Mouse (Mus musculus) MEL (cell line): Measurements from ENCODE around the gene Vmn2r89. TPM values are rescaled to one million over a fixed set of nuclear protein-coding genes. Genes with fewer than 3 reads are reported as not detected.

Source experiments
- DNase-seq: peaks from one replicate; pipeline ENCODE4 v3.0.0; 2011; ENCODE audit warnings: low read depth, low spot score
- H3K27ac ChIP-seq: 2 replicates; pipeline ENCODE4 v1.5.1; 2012; ENCODE audit warnings: low read depth, mild to moderate bottlenecking, control low read depth, low read length, moderate library complexity; ENCODE audit not compliant: control insufficient read depth
- H3K27me3 ChIP-seq, 2 experiments: fragments of 150-350 bp in 1 of 2; sonication (generic) in 1 of 2; 2 replicates each; pipeline ENCODE4 v1.6.1; 2012; ENCODE audit warnings: low read length in 2 of 2, mild to moderate bottlenecking in 2 of 2, improper control_type of control experiment in 1 of 2, moderate library complexity in 1 of 2; ENCODE audit not compliant: insufficient read depth in 2 of 2, control insufficient read depth in 1 of 2
- H3K36me3 ChIP-seq, 2 experiments: 2 replicates each; pipeline ENCODE4 v1.6.1; 2012 to 2014; ENCODE audit warnings: low read length in 2 of 2, improper control_type of control experiment in 1 of 2, inconsistent platforms in 1 of 2, mild to moderate bottlenecking in 1 of 2; ENCODE audit not compliant: insufficient read depth in 2 of 2, control insufficient read depth in 1 of 2
- H3K4me1 ChIP-seq, 2 experiments: fragments of 150-350 bp in 1 of 2; sonication (generic) in 1 of 2; 2 replicates each; pipeline ENCODE4 v1.6.1; 2012; ENCODE audit warnings: low read length in 2 of 2, improper control_type of control experiment in 1 of 2, mild to moderate bottlenecking in 1 of 2; ENCODE audit not compliant: insufficient read depth in 2 of 2, control insufficient read depth in 1 of 2
- H3K4me3 ChIP-seq, 2 experiments: fragments of 150-350 bp in 1 of 2; sonication (generic) in 1 of 2; 2 replicates each; pipeline ENCODE4 v1.5.1; 2012; ENCODE audit warnings: low read depth in 2 of 2, low read length in 2 of 2, mild to moderate bottlenecking in 2 of 2, moderate library complexity in 2 of 2, control low read depth in 1 of 2, improper control_type of control experiment in 1 of 2; ENCODE audit not compliant: control insufficient read depth in 1 of 2, insufficient read depth in 1 of 2
- H3K79me2 ChIP-seq: 2 replicates; pipeline ENCODE4 v1.6.1; 2012; ENCODE audit warnings: mild to moderate bottlenecking, low read length, moderate library complexity; ENCODE audit not compliant: control insufficient read depth, poor library complexity, insufficient read depth
- H3K9ac ChIP-seq: 2 replicates; pipeline ENCODE4 v1.6.1; 2012; ENCODE audit warnings: low read depth, mild to moderate bottlenecking, control low read depth, low read length, moderate library complexity; ENCODE audit not compliant: control insufficient read depth, poor library complexity, severe bottlenecking
- H3K9me3 ChIP-seq: fragments of 150-350 bp; sonication (generic); replicated peaks from 2 replicates; pipeline ENCODE4 v1.6.1; 2012; ENCODE audit warnings: mild to moderate bottlenecking, low read length, improper control_type of control experiment, moderate library complexity; ENCODE audit not compliant: insufficient read depth
- CHD2 ChIP-seq: IDR thresholded peaks from 2 replicates; pipeline ENCODE4 v1.6.1; 2011; ENCODE audit warnings: low read length, improper control_type of control experiment
- CTCF ChIP-seq, 3 experiments: IDR thresholded peaks in 2 of 3; conservative IDR thresholded peaks in 1 of 3; 2 replicates each; pipeline ENCODE4 v1.5.1; 2011 to 2012; ENCODE audit warnings: low read length in 3 of 3, low read depth in 2 of 3, mild to moderate bottlenecking in 2 of 3, improper control_type of control experiment in 1 of 3, inconsistent platforms in 1 of 3, mixed read lengths in 1 of 3, moderate library complexity in 1 of 3; ENCODE audit not compliant: control insufficient read depth in 1 of 3, insufficient read depth in 1 of 3, poor library complexity in 1 of 3, severe bottlenecking in 1 of 3
- E2F4 ChIP-seq: IDR thresholded peaks from 2 replicates; pipeline ENCODE4 v1.6.1; 2011; ENCODE audit warnings: low read depth, low read length, improper control_type of control experiment, borderline replicate concordance
- HCFC1 ChIP-seq: IDR thresholded peaks from 2 replicates; pipeline ENCODE4 v1.6.1; 2012; ENCODE audit warnings: low read depth, mild to moderate bottlenecking, inconsistent platforms, low read length, improper control_type of control experiment, moderate library complexity
- JUND ChIP-seq: IDR thresholded peaks from 2 replicates; pipeline ENCODE4 v1.6.1; 2011; ENCODE audit warnings: low read depth, mild to moderate bottlenecking, improper control_type of control experiment, low read length
- KAT2A ChIP-seq: conservative IDR thresholded peaks from 2 replicates; pipeline ENCODE4 v1.6.1; 2012; ENCODE audit warnings: low read depth, low read length, improper control_type of control experiment, inconsistent platforms
- MAZ ChIP-seq: IDR thresholded peaks from 2 replicates; pipeline ENCODE4 v1.6.1; 2012; ENCODE audit warnings: low read depth, mild to moderate bottlenecking, inconsistent platforms, low read length, improper control_type of control experiment
- MXI1 ChIP-seq: IDR thresholded peaks from 2 replicates; pipeline ENCODE4 v1.6.1; 2011; ENCODE audit warnings: mild to moderate bottlenecking, low read depth, low read length, improper control_type of control experiment
- NELFE ChIP-seq: IDR thresholded peaks from 2 replicates; pipeline ENCODE4 v1.6.1; 2011; ENCODE audit warnings: low read depth, low read length, improper control_type of control experiment
- POLR2AphosphoS5 ChIP-seq: IDR thresholded peaks from 2 replicates; pipeline ENCODE4 v1.6.1; 2012; ENCODE audit warnings: low read depth, borderline replicate concordance, mild to moderate bottlenecking, inconsistent platforms, low read length, moderate library complexity, mixed read lengths
- RCOR1 ChIP-seq: IDR thresholded peaks from 2 replicates; pipeline ENCODE4 v1.6.1; 2012; ENCODE audit warnings: low read depth, mild to moderate bottlenecking, inconsistent platforms, low read length, improper control_type of control experiment
- SIN3A ChIP-seq: IDR thresholded peaks from 2 replicates; pipeline ENCODE4 v1.6.1; 2012; ENCODE audit warnings: low read length, improper control_type of control experiment, inconsistent platforms
- SMC3 ChIP-seq: IDR thresholded peaks from 2 replicates; pipeline ENCODE4 v1.6.1; 2011; ENCODE audit warnings: low read depth, low read length, improper control_type of control experiment
- TBP ChIP-seq: IDR thresholded peaks from 2 replicates; pipeline ENCODE4 v1.8.0; 2011; ENCODE audit warnings: low read depth, low read length, improper control_type of control experiment
- UBTF ChIP-seq: IDR thresholded peaks from 2 replicates; pipeline ENCODE4 v1.6.1; 2012; ENCODE audit warnings: low read depth, mild to moderate bottlenecking, inconsistent platforms, low read length, improper control_type of control experiment, moderate library complexity, borderline replicate concordance; ENCODE audit not compliant: insufficient read depth
- USF2 ChIP-seq, 2 experiments: IDR thresholded peaks; 2 replicates each; pipeline ENCODE4 v1.6.1; 2011 to 2012; ENCODE audit warnings: improper control_type of control experiment in 2 of 2, low read length in 2 of 2, borderline replicate concordance in 1 of 2, inconsistent platforms in 1 of 2, low read depth in 1 of 2, mild to moderate bottlenecking in 1 of 2; ENCODE audit not compliant: insufficient read depth in 1 of 2
- ZMIZ1 ChIP-seq: IDR thresholded peaks from 2 replicates; pipeline ENCODE4 v1.6.1; 2012; ENCODE audit warnings: low read depth, mild to moderate bottlenecking, inconsistent platforms, low read length, improper control_type of control experiment, moderate library complexity
- polyA plus RNA-seq, 2 experiments: library from polyadenylated mRNA; stranded (reverse) in 1 of 2; unstranded in 1 of 2; fragments of >175 nt in 1 of 2; fragments of >200 nt in 1 of 2; gene quantifications; 2 replicates each; pipeline versions ENCODE4 v1.2.1 to v1.2.4; 2012; ENCODE audit warnings: low replicate concordance in 2 of 2, low read depth in 1 of 2; ENCODE audit not compliant: insufficient read length in 2 of 2, insufficient read depth in 1 of 2, missing spikeins in 1 of 2
- total RNA-seq: library from RNA; depleted of rRNA; stranded (reverse); fragments of 300-350 nt; gene quantifications from 2 replicates; pipeline ENCODE4 v1.2.3, GENCODE M21; 2012

Gene Vmn2r89
- total and polyA plus RNA-seq, 3 experiments: not detected

- Histone ChIP-seq H3K79me2 (no peaks in the 10 kb centered on the region), H3K27ac (no peak overlapping the region), H3K9ac (no peak overlapping the region), H3K4me1 (no peaks in the 10 kb centered on the region), H3K27me3 (no peaks in the 10 kb centered on the region), H3K4me3 (no peak overlapping the region), H3K36me3 (no peaks in the 10 kb centered on the region), H3K9me3 (no peaks in the 10 kb centered on the region)
- no peak for DNase-seq
- TF ChIP-seq ZMIZ1 (no peak), MXI1 (no peak), KAT2A (no peak), CHD2 (no peak), RCOR1 (no peak), USF2 (IDR thresholded peaks at IDR 0.05; ENCODE audit: borderline replicate concordance in 1 of 2, insufficient read depth in 1 of 2, low read depth in 1 of 2, low read length in 2 of 2) (no peak), POLR2AphosphoS5 (no peak), NELFE (no peak), CTCF (IDR thresholded peaks at IDR 0.05 in 2 of 3, conservative IDR thresholded peaks at IDR 0.05 in 1 of 3; ENCODE audit: control insufficient read depth in 1 of 3, insufficient read depth in 1 of 3, low read depth in 2 of 3, low read length in 3 of 3, poor library complexity in 1 of 3, severe bottlenecking in 1 of 3) (no peak), SIN3A (no peak), TBP (no peak)
- TF ChIP-seq, all 39 proteins: peak for 0
Observed at GRCm38 (mm10) chr14:51434546-51434945, 17.1 kb upstream of the Vmn2r89 start.

DNA sequence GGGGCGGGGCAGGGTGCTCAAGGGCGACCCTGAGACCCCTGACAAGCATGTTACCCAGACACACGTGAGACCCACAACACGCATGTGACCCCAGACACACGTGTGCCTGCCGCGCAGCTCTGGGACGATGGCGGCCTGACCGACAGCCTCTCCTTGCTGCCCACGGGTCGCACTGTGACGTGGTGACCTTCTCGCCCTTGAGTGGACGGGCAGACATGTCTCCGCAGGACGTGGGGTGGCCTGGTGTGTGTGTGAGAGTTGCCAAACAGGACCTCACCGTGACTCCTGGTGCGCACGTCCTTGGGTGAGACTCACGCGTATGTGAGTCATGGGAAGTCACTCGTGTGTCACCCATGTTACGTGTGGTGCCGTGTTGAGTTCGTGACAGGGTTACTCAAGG lies 16.6 kb upstream of the Vmn2r89 start:
- Histone ChIP-seq H3K4me3 (no peak overlapping the region), H3K36me3 (no peaks in the 10 kb centered on the region), H3K27me3 (no peaks in the 10 kb centered on the region), H3K4me1 (no peaks in the 10 kb centered on the region), H3K27ac (no peak overlapping the region), H3K9me3 (no peaks in the 10 kb centered on the region), H3K9ac (no peak overlapping the region), H3K79me2 (no peaks in the 10 kb centered on the region)
- TF ChIP-seq SMC3 (no peak), HCFC1 (no peak), MAZ (no peak), E2F4 (no peak), CHD2 (no peak), JUND (no peak), TBP (no peak), UBTF (no peak)
- TF ChIP-seq, all 39 proteins: peak for 0
- DNase-seq: no peak
